Mouse (Mus musculus): ENCODE measurements around the gene Slc25a27.

The Slc25a27 gene

DNA sequence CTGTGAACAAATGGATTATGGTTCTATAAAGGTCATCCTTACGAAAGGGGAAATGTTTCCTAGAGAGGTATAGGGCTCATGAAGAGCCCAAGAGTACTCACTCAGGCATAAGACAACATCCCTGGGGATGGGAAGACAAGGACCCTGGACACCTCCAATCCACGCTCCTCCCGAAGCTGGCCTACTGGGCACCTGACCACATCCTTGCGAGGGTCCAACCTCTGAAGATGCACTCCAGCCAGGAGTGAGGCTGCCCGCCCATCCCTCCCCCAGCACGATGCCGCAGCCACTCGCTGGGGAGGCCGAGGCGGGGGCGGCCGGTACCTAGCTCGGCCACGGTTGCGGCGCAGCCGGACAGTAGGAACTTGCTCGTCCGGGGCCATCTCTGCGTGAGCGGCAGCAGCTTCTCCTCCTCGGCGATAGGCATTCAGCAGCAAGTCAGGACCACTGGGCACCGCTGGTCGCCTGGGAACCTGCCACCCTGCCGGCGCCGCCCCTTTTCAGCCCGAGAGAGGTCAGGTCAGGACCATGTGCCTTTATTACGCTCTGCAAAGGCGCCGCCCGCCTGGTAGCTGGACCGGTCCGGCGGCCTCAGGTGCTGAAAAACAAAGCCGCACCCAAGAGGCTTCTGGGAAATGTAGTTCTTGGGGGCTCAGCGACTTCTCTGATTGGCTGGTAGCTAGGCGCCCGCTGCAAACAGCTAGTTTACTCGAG, at the start of gene Slc25a27:
Gene Slc25a27, minus strand, starts transcription at position 639 of the 714 bp plus-strand sequence.
- DNase-seq (ENCODE audit: low spot score), result peak; percentile 88

DNA sequence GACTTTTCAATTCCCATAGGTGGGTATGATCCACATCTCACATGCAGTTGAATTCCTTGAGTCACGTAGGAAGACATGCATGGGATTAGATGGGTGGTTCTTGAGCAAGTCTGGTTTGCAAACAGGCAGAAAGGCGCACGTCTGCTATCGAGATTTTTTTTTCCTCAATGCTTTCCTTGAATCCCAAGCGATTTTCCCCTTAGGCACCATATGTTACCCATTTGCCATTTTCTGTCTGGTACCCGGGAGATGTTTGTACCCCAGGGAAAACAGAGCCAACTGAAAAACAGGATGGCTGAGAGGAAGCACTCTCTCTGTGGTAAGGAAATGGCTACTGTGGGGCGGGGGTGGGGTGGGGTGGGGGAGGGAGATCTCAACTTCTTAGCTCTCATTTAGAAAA, 49.6 kb upstream of the Slc25a27 start:
- DNase-seq (ENCODE audit: low spot score), result no peak

DNA sequence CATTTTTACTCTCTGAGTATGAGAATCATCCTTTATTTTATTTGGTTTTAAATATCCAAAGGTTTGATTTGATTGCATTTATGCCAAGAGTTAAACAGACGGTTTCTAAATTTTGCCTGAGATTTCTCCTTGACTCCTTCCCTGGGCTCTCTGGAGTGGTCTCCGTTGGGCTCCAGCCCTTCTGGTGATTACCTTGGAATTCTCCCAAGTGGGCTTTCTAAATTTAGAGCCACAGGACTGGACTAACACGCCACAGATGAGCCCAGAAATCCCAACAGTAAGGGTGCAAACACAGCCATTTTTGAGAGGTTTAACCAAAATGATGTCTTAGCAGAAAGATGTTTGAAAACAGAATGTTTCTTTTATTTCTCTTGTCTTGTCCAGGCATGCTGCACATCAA, 47.2 kb upstream of the Slc25a27 start:
- no peak for DNase-seq (ENCODE audit: low spot score)

DNA sequence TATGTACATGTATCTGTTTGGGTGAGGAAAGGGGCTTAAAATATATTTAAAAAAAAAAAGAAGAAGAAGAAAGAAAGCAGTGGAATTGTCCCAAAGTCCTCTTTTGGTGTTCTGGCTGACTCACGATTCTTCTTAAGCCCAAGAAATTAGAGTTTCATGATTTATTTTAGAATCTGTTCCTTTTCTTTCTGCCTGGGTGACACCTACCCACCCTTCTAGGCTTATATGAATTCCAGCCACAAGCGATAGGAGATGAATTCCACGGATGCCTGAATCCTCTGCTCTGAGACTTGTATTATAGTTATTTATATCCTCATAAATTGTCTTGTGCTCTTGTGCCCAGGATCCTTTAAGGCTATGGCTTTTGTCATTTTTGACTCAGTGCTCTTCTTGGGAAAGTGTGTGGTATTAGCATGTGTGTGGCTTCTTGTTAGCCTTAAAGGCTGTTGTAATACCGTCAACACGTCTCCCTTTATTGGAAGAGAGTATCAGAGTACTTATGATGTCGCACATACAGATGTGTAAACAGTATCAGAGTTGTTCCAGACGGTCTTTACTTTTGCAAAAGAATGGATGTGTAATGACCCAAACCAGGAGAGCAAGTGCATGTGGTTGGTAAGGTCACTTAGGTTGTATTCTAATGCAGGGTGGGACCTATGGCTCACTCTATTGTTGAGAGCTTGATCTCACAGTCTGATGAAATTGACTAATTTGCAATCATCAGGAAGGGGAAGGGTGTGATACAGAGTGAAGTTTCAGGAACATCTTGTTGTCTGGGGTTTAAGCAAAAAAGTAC, 44.7 kb upstream of the Slc25a27 start:
- no peak for DNase-seq (ENCODE audit: low spot score)

DNA sequence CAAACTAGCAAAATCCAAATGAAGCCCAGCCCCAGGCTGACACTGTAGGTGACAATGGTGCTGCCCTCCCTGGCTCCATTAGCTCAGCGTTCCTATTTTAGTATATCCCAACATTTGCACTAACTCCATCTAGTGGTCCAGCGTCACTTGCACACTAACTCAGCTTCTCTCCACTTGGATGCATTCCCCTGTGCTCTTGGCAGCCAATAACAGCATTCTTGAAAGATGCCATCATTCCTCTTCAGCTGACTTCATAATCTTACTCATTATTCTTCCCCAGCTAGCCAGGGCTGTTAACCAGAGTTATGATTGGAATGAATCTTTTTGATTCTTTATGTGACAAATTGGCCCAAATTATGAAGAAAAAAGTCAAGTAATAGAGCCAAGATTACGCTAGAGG, 40.2 kb upstream of the Slc25a27 start:
- DNase-seq (ENCODE audit: low spot score), result no peak

DNA sequence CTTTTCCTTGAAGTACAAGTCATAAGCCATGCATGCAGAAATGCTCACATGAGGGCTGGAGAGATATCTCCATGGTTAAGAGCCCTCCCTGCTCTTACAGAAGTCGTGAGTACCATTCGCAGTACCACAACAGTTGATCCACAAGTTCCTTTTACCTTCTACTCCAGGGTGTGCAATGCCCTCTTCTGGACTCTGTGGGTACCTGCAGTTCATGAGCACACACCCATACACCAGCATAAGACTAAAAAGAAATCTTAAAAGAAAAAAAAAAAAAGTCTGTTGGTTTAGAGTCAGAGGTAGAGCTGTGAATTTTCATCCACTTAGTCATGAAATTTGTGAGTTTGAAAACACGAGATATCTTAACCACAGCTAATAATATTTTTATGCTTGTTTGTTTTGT, 39.7 kb upstream of the Slc25a27 start:
- DNase-seq (ENCODE audit: low spot score), result no peak

DNA sequence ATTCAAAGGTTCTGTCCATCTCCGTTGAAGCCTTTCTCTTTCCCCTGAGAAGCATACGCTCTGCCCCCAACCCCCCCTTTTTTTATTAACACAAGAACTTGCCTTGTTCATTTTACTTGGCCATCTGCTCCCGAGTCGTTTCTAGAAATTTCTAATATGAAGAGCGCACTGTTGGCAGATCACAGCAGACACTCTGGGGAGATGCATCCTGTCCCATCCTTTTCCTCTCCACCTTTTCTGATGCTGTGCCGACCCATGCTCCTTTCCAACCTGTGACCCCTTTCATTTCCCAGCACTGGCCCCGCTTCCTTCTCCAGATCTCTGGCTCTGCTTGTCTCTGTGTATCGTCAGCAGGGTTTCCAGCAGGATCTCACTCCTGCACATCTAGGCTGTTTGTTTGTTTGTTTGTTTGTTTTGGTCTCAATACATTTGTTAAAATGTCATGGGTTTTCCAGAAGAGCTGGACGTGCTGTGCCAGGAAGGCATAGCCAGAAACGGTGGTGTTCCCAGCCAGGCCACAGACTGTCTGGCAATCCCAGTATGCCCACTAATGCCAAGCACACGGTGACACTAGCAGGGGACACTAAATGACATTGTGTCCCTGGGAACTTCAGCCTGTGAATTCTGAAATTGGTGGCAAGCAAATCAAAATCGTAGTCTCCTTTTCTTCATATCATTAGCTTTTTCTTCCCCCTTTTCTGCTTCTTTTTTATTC, 37.4 kb upstream of the Slc25a27 start:
- DNase-seq (ENCODE audit: low spot score), result no peak

DNA sequence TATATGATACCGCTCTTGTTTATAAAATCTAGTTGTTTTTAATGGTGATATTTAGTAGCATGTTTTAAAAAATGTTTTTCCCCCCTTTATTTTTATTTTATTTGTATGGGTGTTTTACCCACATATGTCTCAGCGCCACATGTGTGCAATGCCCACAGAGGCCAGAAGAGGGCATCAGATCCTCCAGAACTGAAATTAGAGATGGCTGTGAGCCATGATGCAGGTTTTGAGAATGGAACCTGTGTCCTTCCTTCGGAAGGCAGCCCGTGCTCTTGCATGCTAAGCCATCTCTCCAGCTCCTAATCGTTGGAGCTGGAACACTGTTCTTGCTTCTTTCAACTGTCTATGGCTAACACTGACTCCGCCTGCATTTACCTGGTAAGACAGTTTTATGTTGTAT, 34.0 kb upstream of the Slc25a27 start:
- peak; percentile 53 for DNase-seq (ENCODE audit: low spot score)

DNA sequence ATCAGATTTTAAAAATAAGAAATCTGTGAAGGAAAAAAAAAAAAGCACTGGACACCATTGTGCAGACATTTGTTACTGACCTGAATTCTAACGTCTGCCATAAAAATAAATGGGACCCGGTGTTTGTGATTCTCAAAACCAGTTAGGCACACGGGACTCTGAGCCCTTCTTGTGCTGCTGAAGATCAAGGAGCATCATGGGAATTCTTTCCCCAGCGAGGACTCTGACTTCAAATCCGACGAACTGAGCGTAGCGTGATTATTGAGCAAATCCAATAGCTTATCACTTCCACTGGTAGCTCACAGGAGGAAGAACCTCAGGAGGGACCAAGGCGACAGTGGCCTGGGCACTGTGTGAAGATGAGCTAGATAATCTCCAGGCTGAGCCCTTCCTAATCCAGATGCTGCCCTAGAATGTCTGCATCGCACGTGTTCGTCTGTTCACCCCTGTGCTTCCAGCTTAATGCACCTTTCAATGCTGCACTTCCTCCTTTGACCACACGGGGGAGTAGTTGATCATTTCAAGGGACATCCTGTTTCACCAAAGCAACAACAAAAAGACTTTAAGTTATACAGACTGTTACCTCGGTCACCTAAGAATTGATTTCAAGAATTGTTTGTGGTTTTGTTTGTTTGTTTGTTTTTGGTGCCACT, 32.1 kb upstream of the Slc25a27 start:
- DNase-seq (ENCODE audit: low spot score), result peak; percentile 82

DNA sequence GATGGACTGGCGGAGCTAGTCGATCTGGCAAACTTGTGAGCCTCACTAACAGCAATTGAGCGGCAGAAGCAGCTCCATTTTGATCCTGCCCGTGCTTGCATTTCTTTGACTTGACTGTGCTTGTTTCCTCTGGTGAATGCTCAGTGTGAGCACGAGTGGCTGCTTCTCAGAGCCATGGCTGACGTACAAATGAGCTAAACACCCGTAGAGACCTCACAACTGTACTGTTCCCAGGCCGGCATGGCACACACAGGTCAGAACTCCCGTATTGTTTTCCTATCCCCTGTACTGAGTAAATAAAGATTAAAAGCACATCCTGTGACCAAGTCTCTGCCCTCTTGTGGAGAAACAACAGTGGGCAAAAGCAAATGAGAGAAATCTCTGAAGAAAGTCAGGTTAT, 22.6 kb upstream of the Slc25a27 start:
- no peak for DNase-seq (ENCODE audit: low spot score)

DNA sequence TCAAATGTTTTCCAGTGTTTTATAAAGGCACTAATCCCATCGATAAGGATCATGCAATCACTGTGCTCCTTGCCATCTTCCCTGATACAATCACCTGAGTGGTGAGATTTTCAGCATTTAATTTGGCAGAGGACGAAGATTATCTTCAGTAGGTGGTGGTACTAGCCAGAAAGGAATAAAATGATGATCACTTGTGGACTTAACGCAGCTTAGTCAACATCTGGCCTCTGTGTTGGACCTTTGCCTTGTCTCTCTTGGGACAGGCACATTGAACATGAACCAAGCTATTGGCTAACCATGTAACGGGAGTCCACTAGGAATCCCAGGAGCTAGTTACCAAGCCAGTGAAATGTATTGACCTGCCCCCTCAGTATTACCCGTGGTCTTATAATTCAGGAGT, 17.6 kb upstream of the Slc25a27 start:
- DNase-seq (ENCODE audit: low spot score), result no peak

DNA sequence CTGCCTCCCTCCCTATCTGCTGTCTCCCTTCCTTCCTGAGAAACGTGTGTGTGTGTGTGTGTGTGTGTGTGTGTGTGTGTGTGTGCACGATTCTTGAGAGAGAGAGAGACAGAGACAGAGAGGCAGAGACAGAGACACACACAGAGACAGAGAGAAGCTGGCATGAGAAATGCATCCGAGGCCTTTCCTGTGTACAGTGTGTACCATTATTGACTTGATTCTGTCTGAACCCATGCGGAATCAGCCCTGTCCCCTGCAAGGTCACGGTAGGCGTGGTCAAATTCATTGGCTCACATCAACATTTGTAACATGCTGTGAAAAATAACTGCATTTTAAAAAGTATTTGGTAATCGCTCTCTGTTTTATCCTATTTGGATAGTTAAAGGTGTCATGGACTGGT, 17.1 kb upstream of the Slc25a27 start:
- DNase-seq (ENCODE audit: low spot score), result no peak

DNA sequence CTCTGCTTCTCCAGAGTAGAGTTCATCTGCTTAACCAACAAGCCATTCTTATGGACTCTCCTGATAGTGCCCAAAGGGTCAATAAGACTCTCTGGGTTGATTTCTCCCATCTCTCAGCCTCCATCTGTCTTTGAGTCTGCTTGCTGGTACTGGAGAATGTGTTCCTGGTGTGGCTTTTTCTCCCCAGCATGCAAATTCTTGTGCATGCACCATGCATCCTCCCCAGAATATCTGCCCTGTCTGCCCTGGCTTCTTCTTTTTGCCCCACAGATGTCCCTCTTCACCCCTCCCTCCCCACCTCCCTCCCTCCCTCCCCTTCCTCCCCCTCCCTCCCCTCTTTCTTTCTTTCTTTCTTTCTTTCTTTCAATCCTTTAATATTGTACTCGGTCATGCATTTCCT, 10.3 kb upstream of the Slc25a27 start:
- DNase-seq (ENCODE audit: low spot score), result no peak

DNA sequence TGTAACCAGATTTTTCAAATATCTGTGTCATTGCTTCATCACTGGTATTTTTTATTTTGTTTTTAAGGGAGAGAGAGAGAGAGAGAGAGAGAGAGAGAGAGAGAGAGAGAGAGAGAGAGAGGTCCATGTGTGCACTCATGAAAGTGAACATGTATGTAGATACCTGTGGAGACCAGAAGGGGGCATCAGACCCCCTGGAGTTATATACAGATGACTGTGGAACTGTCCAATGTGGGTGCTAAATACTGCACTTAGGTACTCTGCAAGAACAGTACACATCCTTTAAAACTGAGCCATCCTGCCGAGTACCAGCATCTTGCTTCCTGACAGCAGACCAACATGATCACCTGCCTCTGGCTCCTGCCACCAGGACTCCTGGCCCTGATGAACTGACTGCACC, 9.2 kb upstream of the Slc25a27 start:
- DNase-seq (ENCODE audit: low spot score), result no peak

DNA sequence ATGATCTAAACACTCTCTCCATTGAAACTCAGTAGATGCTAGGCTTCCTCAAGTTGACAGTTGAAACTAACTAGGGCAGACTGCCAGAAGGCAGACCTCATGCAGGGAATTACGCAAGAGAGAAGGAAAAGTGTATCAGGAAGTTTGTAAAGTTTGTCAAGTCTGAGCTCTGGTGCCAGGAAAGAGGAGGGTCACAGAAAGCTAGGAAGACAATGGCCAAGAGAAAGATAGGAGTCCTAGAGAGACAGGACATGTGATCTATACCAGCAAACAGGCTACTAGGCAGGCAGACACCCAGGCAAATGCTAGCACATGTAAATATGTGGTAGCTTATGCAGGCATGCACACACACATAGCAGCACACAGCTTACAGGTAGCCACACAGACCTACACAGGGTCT, 8.2 kb upstream of the Slc25a27 start:
- no peak for DNase-seq (ENCODE audit: low spot score)

DNA sequence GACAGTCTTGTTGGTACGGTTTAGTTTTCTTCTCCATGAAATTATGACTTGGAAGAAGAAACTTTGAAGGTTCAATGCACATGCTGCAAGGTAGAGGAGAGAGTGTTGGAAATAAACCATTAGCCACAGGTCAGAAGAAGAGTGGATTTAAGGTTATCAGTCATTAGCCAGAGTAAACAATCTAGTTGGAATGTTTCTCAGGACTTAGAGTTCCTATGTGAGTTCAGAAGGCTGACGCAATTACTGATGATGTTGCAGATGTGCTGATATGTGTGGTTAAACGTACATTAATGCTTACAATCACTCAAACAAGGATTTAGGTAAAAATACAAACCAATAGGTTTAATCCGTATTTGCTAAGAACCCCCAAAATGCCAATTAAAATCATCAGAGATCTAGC, 4.9 kb upstream of the Slc25a27 start:
- no peak for DNase-seq (ENCODE audit: low spot score)

DNA sequence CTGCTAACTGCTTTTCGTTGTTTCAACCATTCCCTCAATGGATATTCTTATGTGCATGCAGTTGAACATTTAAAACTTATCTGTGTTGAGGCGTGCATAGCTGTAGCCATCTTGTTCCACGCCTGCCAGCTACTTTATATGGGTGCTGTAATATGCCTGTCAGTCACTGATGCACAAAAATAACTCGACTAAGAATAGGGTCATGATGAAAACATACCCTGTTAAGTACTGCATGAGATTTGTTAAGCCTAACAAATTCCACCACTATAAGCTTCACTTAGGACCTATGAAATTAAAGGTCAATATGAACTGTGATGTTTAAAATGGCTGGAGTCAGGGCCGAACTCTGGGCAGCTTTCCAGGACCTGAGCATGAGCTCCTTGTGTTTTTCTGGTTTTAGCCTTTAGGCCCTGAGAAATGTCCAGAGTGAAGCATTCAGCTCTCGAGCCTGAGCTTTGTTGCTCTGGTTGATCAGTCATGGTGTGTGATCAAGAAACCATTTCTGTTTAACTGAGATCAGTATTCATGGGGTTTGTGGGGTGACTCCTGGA, 2.2 kb upstream of the Slc25a27 start:
- no peak for DNase-seq (ENCODE audit: low spot score)

DNA sequence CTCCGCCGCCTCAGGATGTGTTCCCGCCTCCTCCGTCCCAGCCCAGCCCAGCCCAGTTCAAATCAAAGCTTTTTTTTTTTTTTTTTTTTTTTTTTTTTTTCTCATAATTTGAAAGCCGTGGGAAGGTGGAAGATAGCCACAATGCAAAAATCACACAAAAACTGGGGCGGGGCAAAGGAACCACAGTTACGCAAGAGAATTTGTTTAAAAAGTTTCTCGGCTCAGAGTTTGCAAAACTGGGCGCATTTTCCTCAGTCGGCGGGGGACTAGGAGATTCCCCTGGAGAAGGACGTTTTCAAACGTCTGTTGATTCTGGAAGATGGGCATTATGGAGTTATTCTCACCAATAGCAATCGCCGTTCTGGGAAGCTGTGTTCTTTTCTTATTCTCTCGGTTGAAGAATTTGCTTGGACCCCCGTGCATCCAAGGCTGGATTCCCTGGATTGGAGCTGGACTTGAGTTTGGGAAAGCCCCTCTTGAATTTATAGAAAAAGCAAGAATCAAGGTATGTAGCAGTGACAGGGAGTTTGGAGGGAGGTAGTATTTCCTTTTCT, 353 bp upstream of the Slc25a27 start, which contains the start of gene Cyp39a1:
Gene Cyp39a1, plus strand, starts transcription at position 136 of the 554 bp plus-strand sequence.
- DNase-seq (ENCODE audit: low spot score), result no peak

DNA sequence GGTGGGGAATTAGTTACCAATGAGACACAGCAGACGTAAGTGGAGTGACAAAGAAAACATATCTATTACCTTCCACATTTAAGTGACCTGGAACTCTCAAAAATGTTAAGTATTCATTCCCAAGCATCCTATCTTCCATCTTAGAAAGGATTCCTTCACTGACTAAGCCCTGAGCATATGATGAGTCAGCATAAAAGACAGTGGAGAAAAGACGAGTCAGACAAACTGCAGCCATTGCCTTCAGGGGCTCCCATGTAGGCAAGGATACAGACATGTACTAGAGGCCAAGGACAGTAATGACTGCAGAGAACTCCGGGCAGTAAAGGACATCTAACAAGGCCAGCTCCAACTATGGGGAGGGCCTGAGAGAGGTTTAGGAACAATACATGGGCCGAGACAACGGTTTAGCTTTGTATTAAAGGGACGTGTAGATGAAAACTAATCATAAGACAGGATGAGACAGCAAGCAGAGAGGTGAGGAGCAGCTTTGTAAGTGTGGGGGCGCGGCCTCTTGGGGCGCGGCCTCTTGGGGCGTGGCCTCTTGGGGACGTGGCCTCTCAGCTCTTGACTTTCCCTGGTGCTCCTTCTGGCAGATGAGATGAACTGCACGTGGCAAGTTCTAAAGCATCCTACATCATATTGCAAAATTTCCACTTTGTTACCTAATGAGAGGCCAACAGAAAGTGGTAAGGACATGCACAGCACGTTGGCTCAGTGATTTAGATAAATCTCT, 15.5 kb downstream of the Slc25a27 start:
- DNase-seq (ENCODE audit: low spot score), result no peak

DNA sequence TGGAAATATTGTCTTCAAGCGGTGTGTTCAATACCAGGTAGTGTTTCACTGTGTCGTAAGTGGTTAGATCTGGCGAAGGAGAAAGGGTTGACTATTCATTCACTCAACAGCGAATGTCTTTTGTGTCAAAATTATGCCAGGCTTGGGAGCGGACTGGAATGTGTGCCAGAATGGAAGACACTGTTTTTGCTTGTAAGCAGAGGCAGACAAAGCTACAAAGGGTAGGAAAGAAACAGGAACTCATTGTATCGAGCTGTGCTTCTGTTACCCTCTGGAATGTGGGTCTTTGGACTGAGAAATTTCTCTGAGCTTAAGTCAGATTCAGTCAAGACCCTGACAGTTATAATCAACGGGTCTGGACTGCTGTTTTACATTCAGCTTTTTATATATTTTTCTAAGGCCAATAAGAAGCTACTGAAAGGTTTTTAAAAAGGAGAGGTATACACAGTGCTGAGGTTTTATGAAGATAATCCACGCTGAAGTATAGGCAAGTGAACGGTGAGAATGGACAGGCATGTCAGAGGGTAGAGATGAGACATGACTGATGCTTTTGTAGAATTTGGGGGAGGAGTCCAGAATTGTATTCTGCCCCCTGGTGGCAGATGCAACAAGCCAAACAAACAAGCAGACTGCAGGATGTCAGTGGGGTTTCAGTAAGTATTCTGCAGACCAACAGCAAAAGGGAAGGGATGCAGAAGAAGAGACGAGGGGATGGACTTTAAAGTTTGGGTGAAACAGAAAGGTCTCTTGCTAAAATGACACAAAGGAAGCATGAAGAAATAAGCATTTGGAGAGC, 17.2 kb downstream of the Slc25a27 start:
- DNase-seq (ENCODE audit: low spot score), result peak; percentile 44
